Mouse (Mus musculus) CH12.LX (cell line): ENCODE measurements at regions not wholly inside any gene's neighbourhood (a gene's known extent, or its start where the extent isn't known, plus 50 kb on each side); places are given as distances from the start of the nearest gene placed in this dataset.

ENCODE experiments used
- DNase-seq: peaks from one replicate; pipeline ENCODE4 v3.0.0-alpha.2; 2013; ENCODE audit errors: extremely low read depth
- H3K27ac ChIP-seq: 2 replicates; pipeline ENCODE4 v1.5.1; 2012; ENCODE audit warnings: low read depth, mild to moderate bottlenecking, control low read depth, moderate library complexity; ENCODE audit not compliant: insufficient read depth
- H3K27me3 ChIP-seq: replicated peaks from 2 replicates; pipeline ENCODE3; 2012; ENCODE audit warnings: inconsistent platforms
- H3K36me3 ChIP-seq, 2 experiments: replicated peaks in 1 of 2; 2 replicates each; pipeline versions ENCODE3 to v1.6.1; 2012; ENCODE audit warnings: inconsistent platforms in 1 of 2, low read length in 1 of 2, mild to moderate bottlenecking in 1 of 2, mixed read lengths in 1 of 2, moderate library complexity in 1 of 2; ENCODE audit not compliant: control insufficient read depth in 1 of 2, insufficient read depth in 1 of 2
- H3K4me1 ChIP-seq, 2 experiments: 2 replicates each; pipeline ENCODE4 v1.6.1; 2012; ENCODE audit warnings: inconsistent platforms in 1 of 2, moderate library complexity in 1 of 2; ENCODE audit not compliant: insufficient read depth in 2 of 2, control insufficient read depth in 1 of 2
- H3K4me2 ChIP-seq: 2 replicates; pipeline ENCODE4 v1.6.1; 2012; ENCODE audit warnings: low read depth, mild to moderate bottlenecking, control low read depth; ENCODE audit not compliant: poor library complexity, insufficient read depth, severe bottlenecking
- H3K4me3 ChIP-seq, 3 experiments: fragments of 150-350 bp in 1 of 3; sonication (generic) in 1 of 3; replicated peaks in 1 of 3; 2 replicates each; pipeline versions ENCODE3 to v1.5.1; 2011 to 2012; ENCODE audit warnings: low read depth in 2 of 3, low read length in 2 of 3, mild to moderate bottlenecking in 2 of 3, moderate library complexity in 2 of 3, control low read depth in 1 of 3, improper control_type of control experiment in 1 of 3, inconsistent platforms in 1 of 3, mixed read lengths in 1 of 3; ENCODE audit not compliant: poor library complexity in 1 of 3
- H3K79me2 ChIP-seq: replicated peaks from 2 replicates; pipeline ENCODE4 v1.6.1; 2012; ENCODE audit warnings: mild to moderate bottlenecking, moderate library complexity; ENCODE audit not compliant: control insufficient read depth, poor library complexity, insufficient read depth, severe bottlenecking; ENCODE audit errors: extremely low read depth
- H3K9ac ChIP-seq: 2 replicates; pipeline ENCODE4 v1.6.1; 2012; ENCODE audit warnings: low read depth, mild to moderate bottlenecking, control low read depth, moderate library complexity; ENCODE audit not compliant: insufficient read depth
- H3K9me3 ChIP-seq: replicated peaks from 2 replicates; pipeline ENCODE3; 2012; ENCODE audit warnings: low read length, inconsistent platforms, mixed read lengths
- BHLHE40 ChIP-seq: IDR thresholded peaks from 2 replicates; pipeline ENCODE4 v1.6.1; 2011; ENCODE audit warnings: mild to moderate bottlenecking, low read depth, low read length, improper control_type of control experiment
- CHD1 ChIP-seq: IDR thresholded peaks from 2 replicates; pipeline ENCODE4 v1.6.1; 2012; ENCODE audit warnings: low read depth, low read length, improper control_type of control experiment, inconsistent platforms
- ELF1 ChIP-seq: IDR thresholded peaks from 2 replicates; pipeline ENCODE4 v1.6.1; 2014; ENCODE audit warnings: low read depth, mild to moderate bottlenecking, inconsistent platforms, low read length, improper control_type of control experiment
- ETS1 ChIP-seq: conservative IDR thresholded peaks from 2 replicates; pipeline ENCODE4 v1.6.1; 2012; ENCODE audit warnings: low read depth, mild to moderate bottlenecking, inconsistent platforms, low read length, improper control_type of control experiment, moderate library complexity
- HCFC1 ChIP-seq: IDR thresholded peaks from 2 replicates; pipeline ENCODE4 v1.6.1; 2012; ENCODE audit warnings: low read depth, mild to moderate bottlenecking, inconsistent platforms, low read length, improper control_type of control experiment
- JUND ChIP-seq: conservative IDR thresholded peaks from 2 replicates; pipeline ENCODE4 v1.6.1; 2011; ENCODE audit warnings: low read depth, low read length, improper control_type of control experiment
- KAT2A ChIP-seq: IDR thresholded peaks from 2 replicates; pipeline ENCODE4 v1.6.1; 2012; ENCODE audit warnings: low read length, improper control_type of control experiment, inconsistent platforms; ENCODE audit not compliant: insufficient replicate concordance
- MAZ ChIP-seq: IDR thresholded peaks from 2 replicates; pipeline ENCODE4 v1.6.1; 2012; ENCODE audit warnings: low read depth, mild to moderate bottlenecking, inconsistent platforms, low read length, improper control_type of control experiment, moderate library complexity
- MEF2A ChIP-seq: IDR thresholded peaks from 2 replicates; pipeline ENCODE4 v1.6.1; 2014; ENCODE audit warnings: low read depth, mild to moderate bottlenecking, inconsistent platforms, low read length, improper control_type of control experiment, borderline replicate concordance
- MYC ChIP-seq: IDR thresholded peaks from 2 replicates; pipeline ENCODE4 v1.6.1; 2011; ENCODE audit warnings: low read depth, mild to moderate bottlenecking, improper control_type of control experiment, low read length
- PAX5 ChIP-seq: IDR thresholded peaks from 2 replicates; pipeline ENCODE4 v1.6.1; 2012; ENCODE audit warnings: low read length, inconsistent platforms, mixed read lengths
- POLR2A ChIP-seq: IDR thresholded peaks from 2 replicates; pipeline ENCODE4 v1.6.1; 2011; ENCODE audit warnings: low read depth, mild to moderate bottlenecking, improper control_type of control experiment, low read length
- TBP ChIP-seq: conservative IDR thresholded peaks from 2 replicates; pipeline ENCODE4 v1.6.1; 2011; ENCODE audit warnings: low read depth, low read length, improper control_type of control experiment
- TCF12 ChIP-seq: IDR thresholded peaks from 2 replicates; pipeline ENCODE4 v1.6.1; 2014; ENCODE audit warnings: low read depth, mild to moderate bottlenecking, inconsistent platforms, low read length, improper control_type of control experiment
- UBTF ChIP-seq: IDR thresholded peaks from 2 replicates; pipeline ENCODE4 v1.6.1; 2012; ENCODE audit warnings: low read depth, mild to moderate bottlenecking, inconsistent platforms, low read length, improper control_type of control experiment, moderate library complexity
- USF2 ChIP-seq: conservative IDR thresholded peaks from 2 replicates; pipeline ENCODE4 v1.6.1; 2011; ENCODE audit warnings: low read depth, low read length, improper control_type of control experiment
- ZNF384 ChIP-seq: IDR thresholded peaks from 2 replicates; pipeline ENCODE4 v1.6.1; 2012; ENCODE audit warnings: low read depth, low read length, improper control_type of control experiment, inconsistent platforms
- dilution Hi-C: fragments of 300-500 bp; cut with MboI; formaldehyde crosslinking; loops from 2 replicates; pipeline ENCODE4 v1.14.3; 2020; ENCODE audit warnings: low sequenced_read_pairs; ENCODE audit not compliant: extremely low pct_unique_long_range_greater_than_20kb, extremely low pct_ligation_motif_present
- in situ Hi-C: fragments of 300-500 bp; cut with MboI; formaldehyde crosslinking; loops from 3 replicates; pipeline ENCODE4 v1.14.3; 2019; ENCODE audit warnings: low sequenced_read_pairs, low pct_ligation_motif_present, low pct_unique_long_range_greater_than_20kb, mixed read lengths

GRCm38 (mm10) chr8:92602973-92603372, 71.1 kb upstream of the Irx6 start:
- Histone ChIP-seq H3K36me3 (no peaks in the 10 kb centered on the region), H3K9ac (no peak overlapping the region), H3K79me2 (no peaks in the 10 kb centered on the region), H3K4me3 (no peak overlapping the region), H3K27ac (no peak overlapping the region), H3K4me2 (no peak overlapping the region), H3K9me3 (peaks cover 91% of the 10 kb centered on the region), H3K4me1 (no peaks in the 10 kb centered on the region), H3K27me3 (no peaks in the 10 kb centered on the region)
- no peak for DNase-seq
- in situ Hi-C loops = no loop called here
- TF ChIP-seq TCF12 (no peak), POLR2A (no peak), ELF1 (no peak), UBTF (no peak), MAZ (no peak), ZNF384 (no peak), ETS1 (no peak)
- dilution Hi-C loops = no loop called here

GRCm38 (mm10) chr8:92605631-92606030, 68.5 kb upstream of the Irx6 start:
- Histone ChIP-seq H3K79me2 (no peaks in the 10 kb centered on the region), H3K27ac (no peak overlapping the region), H3K4me2 (no peak overlapping the region), H3K9me3 (peaks cover 98% of the 10 kb centered on the region), H3K4me1 (no peaks in the 10 kb centered on the region), H3K9ac (no peak overlapping the region), H3K36me3 (no peaks in the 10 kb centered on the region), H3K4me3 (no peak overlapping the region), H3K27me3 (no peaks in the 10 kb centered on the region)
- dilution Hi-C loops (no loop called here), in situ Hi-C loops (no loop called here)
- TF ChIP-seq JUND = no peak
- TF ChIP-seq CHD1 = no peak
- TF ChIP-seq USF2 = no peak
- no peak for TF ChIP-seq HCFC1
- TF ChIP-seq POLR2A = no peak
- DNase-seq = no peak

- dilution Hi-C loops = no loop called here
- no peaks in the 10 kb centered on the region for H3K79me2 ChIP-seq
- no peak for DNase-seq
- TF ChIP-seq PAX5 (no peak), BHLHE40 (no peak), KAT2A (no peak), UBTF (no peak), HCFC1 (no peak), TBP (no peak), MYC (no peak), TCF12 (no peak), JUND (no peak), MEF2A (no peak)
- TF ChIP-seq, all 38 proteins: peak for 0
- Histone ChIP-seq H3K27ac (no peak overlapping the region), H3K36me3 (no peaks in the 10 kb centered on the region), H3K27me3 (no peaks in the 10 kb centered on the region), H3K9ac (no peak overlapping the region), H3K4me2 (no peak overlapping the region), H3K4me1 (no peaks in the 10 kb centered on the region), H3K4me3 (no peak overlapping the region), H3K9me3 (peaks cover 98% of the 10 kb centered on the region)
- in situ Hi-C loops = no loop called here
These were observed 66.5 kb upstream of the Irx6 start for GRCm38 (mm10) chr8:92607604-92608003.
